Mouse (Mus musculus) cerebellum, adult (tissue): ENCODE results near the gene Cdk2ap2.
"Not testable (repeated sequence)": the region's sequence is repeated elsewhere in the genome, so short reads cannot be mapped to it uniquely, and the experiment has no call there.

Experiments used
- ATAC-seq: cut with Nextera tagmentation; 2 replicates; pipeline ENCODE4 v1.9.2; 2017; ENCODE audit warnings: mild to moderate bottlenecking, moderate library complexity, mixed read lengths; ENCODE audit not compliant: insufficient number of reproducible peaks, low FRiP score, low TSS enrichment

Cdk2ap2 gene

GRCm38 (mm10) chr19:4113186-4113805 is 16.3 kb downstream of the Cdk2ap2 start:
- ATAC-seq = peak; percentile 69

- ATAC-seq = no peak
Observed at GRCm38 (mm10) chr19:4113806-4114230, 16.8 kb downstream of the Cdk2ap2 start.

- no peak for ATAC-seq
Observed at GRCm38 (mm10) chr19:4114551-4114950, 17.6 kb downstream of the Cdk2ap2 start.

- ATAC-seq = no peak
Observed at GRCm38 (mm10) chr19:4115144-4115543, 18.2 kb downstream of the Cdk2ap2 start.

GRCm38 (mm10) chr19:4115816-4116215 is 18.8 kb downstream of the Cdk2ap2 start:
- ATAC-seq = no peak

GRCm38 (mm10) chr19:4117006-4117405 is 20.0 kb downstream of the Cdk2ap2 start:
- no peak for ATAC-seq

- ATAC-seq = no peak
Observed at GRCm38 (mm10) chr19:4118350-4118749, 21.4 kb downstream of the Cdk2ap2 start.

GRCm38 (mm10) chr19:4119716-4120487 is 22.9 kb downstream of the Cdk2ap2 start:
- ATAC-seq = no peak

- no peak for ATAC-seq
Observed at GRCm38 (mm10) chr19:4120496-4120895, 23.5 kb downstream of the Cdk2ap2 start.

- ATAC-seq = peak; percentile 71
Observed at GRCm38 (mm10) chr19:4121097-4121805, 24.3 kb downstream of the Cdk2ap2 start.

- not testable (repeated sequence) for ATAC-seq
Observed at GRCm38 (mm10) chr19:4121896-4122295, 24.9 kb downstream of the Cdk2ap2 start.

- no peak for ATAC-seq
Observed at GRCm38 (mm10) chr19:4122411-4123370, 25.7 kb downstream of the Cdk2ap2 start.

- no peak for ATAC-seq
Observed at GRCm38 (mm10) chr19:4124432-4124831, 27.4 kb downstream of the Cdk2ap2 start.

GRCm38 (mm10) chr19:4125268-4125667 is 28.3 kb downstream of the Cdk2ap2 start:
- ATAC-seq = not testable (repeated sequence)

- peak; percentile 87 for ATAC-seq
Observed at GRCm38 (mm10) chr19:4125741-4126696, 29.0 kb downstream of the Cdk2ap2 start, which contains the start of gene Aip. Aip (minus strand) TSS chr19:4125858.

- no peak for ATAC-seq
Observed at GRCm38 (mm10) chr19:4126759-4127495, 29.9 kb downstream of the Cdk2ap2 start.

GRCm38 (mm10) chr19:4129462-4129861 is 32.5 kb downstream of the Cdk2ap2 start:
- no peak for ATAC-seq

- ATAC-seq = no peak
Observed at GRCm38 (mm10) chr19:4130106-4130505, 33.1 kb downstream of the Cdk2ap2 start.
